Mouse (Mus musculus) intestine, embryonic 14.5 days (tissue): ENCODE measurements around the gene Hoxa5. TPM values are rescaled to one million over a fixed set of nuclear protein-coding genes. Genes with fewer than 3 reads are reported as not detected.

Source experiments
- ATAC-seq: fragments of 200-750 bp; cut with Nextera tagmentation; replicated peaks from 2 replicates; pipeline ENCODE4 v1.8.0; 2017; ENCODE audit warnings: low read depth, moderate number of reproducible peaks, moderate TSS enrichment, moderate library complexity; ENCODE audit not compliant: low FRiP score, low TSS enrichment
- DNase-seq: peaks from one replicate; pipeline ENCODE4 v3.0.0-alpha.2; 2018; ENCODE audit warnings: low spot score
- H3K27ac ChIP-seq: fragments of 300-500 bp; sonication (generic); 2 replicates; pipeline ENCODE4 v1.5.1; 2014; ENCODE audit warnings: low read depth, mild to moderate bottlenecking, control low read depth
- H3K27me3 ChIP-seq: fragments of 300-500 bp; sonication (generic); replicated peaks from 2 replicates; pipeline ENCODE4 v1.6.1; 2014; ENCODE audit warnings: low read length, control low read depth; ENCODE audit not compliant: control insufficient read depth, insufficient read depth
- H3K36me3 ChIP-seq: fragments of 300-500 bp; sonication (generic); 2 replicates; pipeline ENCODE4 v1.6.1; 2014; ENCODE audit warnings: low read length, control low read depth; ENCODE audit not compliant: control insufficient read depth, insufficient read depth
- H3K4me1 ChIP-seq: fragments of 300-500 bp; sonication (generic); replicated peaks from 2 replicates; pipeline ENCODE4 v1.6.1; 2014; ENCODE audit warnings: low read length, control low read depth, mixed read lengths; ENCODE audit not compliant: control insufficient read depth, insufficient read depth
- H3K4me2 ChIP-seq: fragments of 300-500 bp; sonication (generic); 2 replicates; pipeline ENCODE4 v1.6.1; 2014; ENCODE audit warnings: low read length
- H3K4me3 ChIP-seq: fragments of 300-500 bp; sonication (generic); 2 replicates; pipeline ENCODE4 v1.5.1; 2014; ENCODE audit warnings: low read depth, low read length, control low read depth, mixed read lengths
- H3K9ac ChIP-seq: fragments of 300-500 bp; sonication (generic); 2 replicates; pipeline ENCODE4 v1.6.1; 2014; ENCODE audit warnings: mild to moderate bottlenecking, low read length
- H3K9me3 ChIP-seq: fragments of 300-500 bp; sonication (generic); 2 replicates; pipeline ENCODE4 v1.6.1; 2016; ENCODE audit warnings: low read length, control low read depth; ENCODE audit not compliant: control insufficient read depth
- WGBS: fragments of 180-500 bp; shearing (Covaris S2); extraction: QIAGEN DNeasy Blood & Tissue Kit; methylation state at CpG from one replicate; pipeline ENCODE4 v1.1.7; 2014; 5-methylcytosine and 5-hydroxymethylcytosine counted together
- polyA plus RNA-seq: library from polyadenylated mRNA; unstranded; fragments of >200 nt; fragmentation: Nextera tagmentation; extraction: Ambion mirVana; gene quantifications from 2 replicates; pipeline ENCODE4 v1.2.1, GENCODE M21; 2014

Hoxa5 gene
- polyA plus RNA-seq, 1 experiment from 2014 or later, result 34.1 TPM

GRCm38 (mm10) chr6:52219234-52219942, 15.0 kb upstream of the Hoxa5 start:
- ATAC-seq (no peak), DNase-seq (no peak)
- H3K27me3 ChIP-seq, result peaks cover 95% of the 10 kb centered on the region
- no peaks in the 10 kb centered on the region for H3K9me3 ChIP-seq
- no peak overlapping the region for H3K9ac ChIP-seq
- H3K4me3 ChIP-seq, result no peak overlapping the region
- H3K36me3 ChIP-seq, result no peaks in the 10 kb centered on the region
- peak overlapping the region; percentile 96 for H3K4me2 ChIP-seq
- H3K4me1 ChIP-seq, result peaks cover 23% of the 10 kb centered on the region; the same call in 1 of the 2 replicates
- WGBS, result 54% methylated on average over 9 of the region's 9 CpGs
- H3K27ac ChIP-seq, result no peak overlapping the region

- Histone ChIP-seq H3K9me3 (no peaks in the 10 kb centered on the region), H3K36me3 (no peaks in the 10 kb centered on the region), H3K4me1 (peaks cover 24% of the 10 kb centered on the region; the same call in 1 of the 2 replicates), H3K9ac (no peak overlapping the region), H3K4me2 (peak overlapping the region; percentile 96; the same call in 1 of the 2 replicates), H3K4me3 (no peak overlapping the region), H3K27me3 (peaks cover 95% of the 10 kb centered on the region), H3K27ac (no peak overlapping the region)
- ATAC-seq (no peak), DNase-seq (no peak)
- WGBS, result 38% methylated on average over 14 of the region's 14 CpGs
Measured at GRCm38 (mm10) chr6:52218643-52219215, 14.3 kb upstream of the Hoxa5 start.

- peak overlapping the region; percentile 50 for H3K4me3 ChIP-seq
- no peaks in the 10 kb centered on the region for H3K36me3 ChIP-seq
- ATAC-seq, result no peak
- 17% methylated on average over 23 of the region's 23 CpGs for WGBS
- H3K4me1 ChIP-seq, result peaks cover 27% of the 10 kb centered on the region; the same call in 1 of the 2 replicates
- peaks cover 94% of the 10 kb centered on the region for H3K27me3 ChIP-seq
- H3K9me3 ChIP-seq, result no peaks in the 10 kb centered on the region
- H3K9ac ChIP-seq, result peak overlapping the region; percentile 43
- H3K4me2 ChIP-seq, result peak overlapping the region; percentile 64
- peak overlapping the region; percentile 52 for H3K27ac ChIP-seq
- no peak for DNase-seq
Measured at GRCm38 (mm10) chr6:52217895-52218642, 13.7 kb upstream of the Hoxa5 start.

- Histone ChIP-seq H3K36me3 (no peaks in the 10 kb centered on the region), H3K27me3 (peaks cover 94% of the 10 kb centered on the region), H3K4me2 (peak overlapping the region; percentile 64), H3K4me3 (peak overlapping the region; percentile 50), H3K4me1 (peaks cover 31% of the 10 kb centered on the region; the same call in 1 of the 2 replicates), H3K9me3 (no peaks in the 10 kb centered on the region), H3K9ac (peak overlapping the region; percentile 57), H3K27ac (peak overlapping the region; percentile 55)
- peak; percentile 71 for ATAC-seq
- DNase-seq, result peak; percentile 90
- under 1% methylated on average over 25 of the region's 25 CpGs for WGBS
Measured at GRCm38 (mm10) chr6:52217459-52217768, 13.0 kb upstream of the Hoxa5 start.

GRCm38 (mm10) chr6:52216691-52217458, 12.5 kb upstream of the Hoxa5 start:
- peak overlapping the region; percentile 64 for H3K4me2 ChIP-seq
- H3K9ac ChIP-seq, result peak overlapping the region; percentile 57
- H3K36me3 ChIP-seq, result no peaks in the 10 kb centered on the region
- DNase-seq (no peak), ATAC-seq (0 out of 2 replicates have a peak, but pooled peaks have one; percentile 14)
- 1% methylated on average over 59 of the region's 60 CpGs for WGBS
- H3K27me3 ChIP-seq, result peaks cover 92% of the 10 kb centered on the region
- H3K4me1 ChIP-seq, result peaks cover 31% of the 10 kb centered on the region; the same call in 1 of the 2 replicates
- H3K9me3 ChIP-seq, result no peaks in the 10 kb centered on the region
- H3K4me3 ChIP-seq, result peak overlapping the region; percentile 50
- peak overlapping the region; percentile 55; the same call in 1 of the 2 replicates for H3K27ac ChIP-seq

GRCm38 (mm10) chr6:52215771-52216535, 11.6 kb upstream of the Hoxa5 start:
- Histone ChIP-seq H3K27ac (no peak overlapping the region), H3K36me3 (no peaks in the 10 kb centered on the region), H3K4me1 (peaks cover 30% of the 10 kb centered on the region; the same call in 1 of the 2 replicates), H3K9me3 (no peaks in the 10 kb centered on the region), H3K27me3 (peaks cover 92% of the 10 kb centered on the region), H3K4me3 (peak overlapping the region; percentile 50), H3K4me2 (peak overlapping the region; percentile 64), H3K9ac (peak overlapping the region; percentile 57)
- ATAC-seq (no peak), DNase-seq (peak; percentile 78)
- 5% methylated on average over 30 of the region's 30 CpGs for WGBS

- H3K27me3 ChIP-seq, result peaks cover 89% of the 10 kb centered on the region
- 41% methylated on average over 3 of the region's 3 CpGs for WGBS
- no peak overlapping the region for H3K9ac ChIP-seq
- DNase-seq (no peak), ATAC-seq (no peak)
- H3K9me3 ChIP-seq, result no peaks in the 10 kb centered on the region
- peak overlapping the region; percentile 64; the same call in 1 of the 2 replicates for H3K4me2 ChIP-seq
- peaks cover 25% of the 10 kb centered on the region; the same call in 1 of the 2 replicates for H3K4me1 ChIP-seq
- H3K4me3 ChIP-seq, result no peak overlapping the region
- H3K36me3 ChIP-seq, result no peaks in the 10 kb centered on the region
- no peak overlapping the region for H3K27ac ChIP-seq
Measured at GRCm38 (mm10) chr6:52215070-52215469, 10.7 kb upstream of the Hoxa5 start.
